14 mouse cellular contexts compared by ENCODE assay signal in genomic region chr8:77488215-77488606, GRCm38 (mm10). TPM values are rescaled to one million over a fixed set of nuclear protein-coding genes. Genes with fewer than 3 reads are reported as not detected.
DNase-seq lines count a peak whose midpoint lies in the region; ATAC-seq and TF ChIP-seq lines count a peak whose summit lies in the region.
"Had no signal": no experiment of that assay in that cellular context is flagged by ENCODE, and none has a peak within 500 bp of the region (broad histone marks: within the 10 kb centered on the region; RNA-seq: fewer than 3 reads in every experiment).

No protein-coding gene starts in this region.

- no peak for TF ChIP-seq EP300 in heart, adult 2 months (IDR thresholded peaks at IDR 0.05; ENCODE audit: insufficient read depth, low read depth, low read length)

- peaks cover 43% of the 10 kb centered on the region for H3K4me1 ChIP-seq in heart, adult 2 months (ENCODE audit: control insufficient read depth, insufficient read depth, low read length)
- peaks cover 34% of the 10 kb centered on the region for H3K4me1 ChIP-seq in embryonic fibroblast, embryonic 13.5 days (ENCODE audit: control insufficient read depth, insufficient read depth, low read length)
- H3K4me1 ChIP-seq in limb, embryonic 15.5 days = peaks cover 58% of the 10 kb centered on the region
- H3K4me1 ChIP-seq in forebrain, embryonic 11.5 days (replicated peaks; ENCODE audit: control insufficient read depth, insufficient read depth, low read length) = no peaks in the 10 kb centered on the region

- DNase-seq in heart, adult 2 months = no peak
- DNase-seq in heart, adult 8-10 months (ENCODE audit: low spot score) = no peak
- peak; percentile 51 to 71 for DNase-seq in kidney, postnatal 4 days
- DNase-seq in kidney, postnatal 36 days = no peak
- DNase-seq in left cerebral cortex, adult 8-10 months (ENCODE audit: low spot score in 2 of 2) = no peak
- no peak for DNase-seq in forebrain, embryonic 11.5 days (ENCODE audit: low spot score)
- DNase-seq: B cell, adult 2 months; cerebellum, adult 9-10 months; forebrain, postnatal 0 days; right cerebral cortex, adult 18-20 months had no signal

- no peak overlapping the region for H3K4me3 ChIP-seq in heart, adult 2 months
- H3K4me3 ChIP-seq in embryonic fibroblast, embryonic 13.5 days (ENCODE audit: insufficient read depth, low read length) = no peak overlapping the region
- H3K4me3 ChIP-seq in limb, embryonic 15.5 days = no peak overlapping the region
- H3K4me3 ChIP-seq in forebrain, embryonic 11.5 days (ENCODE audit: low read depth, low read length) = no peak overlapping the region
- H3K4me3 ChIP-seq: embryonic facial prominence, embryonic 12.5 days; left cerebral cortex, adult 2 months had no signal

- H3K27ac ChIP-seq in heart, adult 2 months = peak overlapping the region; percentile 65
- H3K27ac ChIP-seq in embryonic fibroblast, embryonic 13.5 days (ENCODE audit: insufficient read depth, low read length) = peak overlapping the region; percentile 44
- H3K27ac ChIP-seq in limb, embryonic 15.5 days = peak overlapping the region; percentile 43
- no peak overlapping the region for H3K27ac ChIP-seq in forebrain, embryonic 11.5 days (ENCODE audit: low read depth, low read length)
- H3K27ac ChIP-seq: embryonic facial prominence, embryonic 12.5 days; left cerebral cortex, adult 2 months had no signal

- no peak for ATAC-seq in limb, embryonic 15.5 days (ENCODE audit: insufficient number of reproducible peaks, low FRiP score, low TSS enrichment, low read depth)
- no peak for ATAC-seq in forebrain, embryonic 11.5 days (replicated peaks; ENCODE audit: low FRiP score)
- ATAC-seq: forebrain, postnatal 0 days had no signal

- H3K27me3 ChIP-seq in heart, adult 2 months (ENCODE audit: control insufficient read depth, insufficient read depth, low read length) = no peaks in the 10 kb centered on the region
- no peaks in the 10 kb centered on the region for H3K27me3 ChIP-seq in limb, embryonic 15.5 days
- H3K27me3 ChIP-seq in forebrain, embryonic 11.5 days (ENCODE audit: control insufficient read depth, insufficient read depth, low read length) = no peaks in the 10 kb centered on the region
- H3K27me3 ChIP-seq: embryonic facial prominence, embryonic 12.5 days had no signal

- no peaks in the 10 kb centered on the region for H3K9me3 ChIP-seq in limb, embryonic 15.5 days
- H3K9me3 ChIP-seq in forebrain, embryonic 11.5 days (ENCODE audit: control insufficient read depth, low read length) = no peaks in the 10 kb centered on the region
- H3K9me3 ChIP-seq: embryonic facial prominence, embryonic 12.5 days had no signal

- H3K9ac ChIP-seq in heart, adult 2 months (ENCODE audit: low read depth, low read length) = no peak overlapping the region
- H3K9ac ChIP-seq in limb, embryonic 15.5 days = no peak overlapping the region
- no peak overlapping the region for H3K9ac ChIP-seq in forebrain, embryonic 11.5 days (ENCODE audit: low read length)
- H3K9ac ChIP-seq: embryonic facial prominence, embryonic 12.5 days; forebrain, postnatal 0 days had no signal

- TF ChIP-seq POLR2A in heart, adult 2 months (IDR thresholded peaks at IDR 0.05; ENCODE audit: insufficient read depth, low read depth, low read length) = no peak
- TF ChIP-seq POLR2A in embryonic fibroblast, embryonic 13.5 days (IDR thresholded peaks at IDR 0.05; ENCODE audit: low read depth, low read length) = no peak

- no peaks in the 10 kb centered on the region for H3K36me3 ChIP-seq in heart, adult 2 months (ENCODE audit: control insufficient read depth, insufficient read depth, low read length)
- no peaks in the 10 kb centered on the region for H3K36me3 ChIP-seq in limb, embryonic 15.5 days
- no peaks in the 10 kb centered on the region for H3K36me3 ChIP-seq in forebrain, embryonic 11.5 days (ENCODE audit: control insufficient read depth, insufficient read depth, low read length)
- H3K36me3 ChIP-seq: embryonic facial prominence, embryonic 12.5 days had no signal

- intact Hi-C loops in heart, adult 2 months (cut with DNase I) = no loop called here

- TF ChIP-seq CTCF in heart, adult 2 months (IDR thresholded peaks at IDR 0.05) = no peak
- TF ChIP-seq CTCF in embryonic fibroblast, embryonic 13.5 days (IDR thresholded peaks at IDR 0.05; ENCODE audit: borderline replicate concordance, insufficient read depth, low read length) = no peak

- H3K79me2 ChIP-seq in heart, adult 2 months (replicated peaks; ENCODE audit: control insufficient read depth, insufficient read depth, low read length) = 0 out of 2 replicates have a peak, but pooled peaks cover 2% of the 10 kb centered on the region

- H3K4me2 ChIP-seq in limb, embryonic 15.5 days = no peak overlapping the region
- H3K4me2 ChIP-seq in forebrain, embryonic 11.5 days (ENCODE audit: low read depth, low read length, severe bottlenecking) = no peak overlapping the region
- H3K4me2 ChIP-seq: embryonic facial prominence, embryonic 12.5 days had no signal

- WGBS in heart, adult 2 months = 39% methylated on average over 4 of the region's 4 CpGs
- WGBS in limb, embryonic 15.5 days = 34% methylated on average over 4 of the region's 4 CpGs
- 80% methylated on average over 4 of the region's 4 CpGs for WGBS in forebrain, embryonic 11.5 days

RNA-seq across cellular contexts. Expression of gene Arhgap10, which starts 29.5 kb away (rescaled TPM):
- total RNA-seq in heart, adult 2 months (2021) = 10 to 100 TPM; 51.4 to 58.2 TPM
- polyA plus RNA-seq in heart, adult 2 months (2012; rRNA removed) = 22.5 and 29.9 TPM in 2 replicates
- total RNA-seq in heart, adult 8-10 months (2022) = 10 to 100 TPM; 48.4 to 53.0 (median 51.7) TPM
- 32.1 and 41.4 TPM in 2 replicates for polyA plus RNA-seq in embryonic fibroblast, embryonic 13.5 days (2011; ENCODE audit: insufficient read length, low read depth, missing spikeins)
- 28.1 and 33.8 TPM in 2 replicates for polyA plus RNA-seq in limb, embryonic 15.5 days (2015; fragmentation: Nextera tagmentation; extraction: Ambion mirVana)
- 10 to 100 TPM; 41.5 to 46.8 (median 43.3) TPM for total RNA-seq in left cerebral cortex, adult 8-10 months (2022)
- polyA plus RNA-seq in forebrain, embryonic 11.5 days (2014; fragmentation: Nextera tagmentation; extraction: Ambion mirVana) = 12.2 and 15.4 TPM in 2 replicates

Comparison
In these comparisons a context has a peak if more than half of its experiments do, and no peak if none do; other contexts are left out.
1. DNase-seq: peak in kidney, postnatal 4 days (2 of 2); none in heart, adult 2 months (0 of 2), heart, adult 8-10 months (single experiment), kidney, postnatal 36 days (0 of 2), left cerebral cortex, adult 8-10 months (0 of 2) and forebrain, embryonic 11.5 days (single experiment).